Mouse (Mus musculus): ENCODE data around the gene Foxk2.

Foxk2 gene

DNA sequence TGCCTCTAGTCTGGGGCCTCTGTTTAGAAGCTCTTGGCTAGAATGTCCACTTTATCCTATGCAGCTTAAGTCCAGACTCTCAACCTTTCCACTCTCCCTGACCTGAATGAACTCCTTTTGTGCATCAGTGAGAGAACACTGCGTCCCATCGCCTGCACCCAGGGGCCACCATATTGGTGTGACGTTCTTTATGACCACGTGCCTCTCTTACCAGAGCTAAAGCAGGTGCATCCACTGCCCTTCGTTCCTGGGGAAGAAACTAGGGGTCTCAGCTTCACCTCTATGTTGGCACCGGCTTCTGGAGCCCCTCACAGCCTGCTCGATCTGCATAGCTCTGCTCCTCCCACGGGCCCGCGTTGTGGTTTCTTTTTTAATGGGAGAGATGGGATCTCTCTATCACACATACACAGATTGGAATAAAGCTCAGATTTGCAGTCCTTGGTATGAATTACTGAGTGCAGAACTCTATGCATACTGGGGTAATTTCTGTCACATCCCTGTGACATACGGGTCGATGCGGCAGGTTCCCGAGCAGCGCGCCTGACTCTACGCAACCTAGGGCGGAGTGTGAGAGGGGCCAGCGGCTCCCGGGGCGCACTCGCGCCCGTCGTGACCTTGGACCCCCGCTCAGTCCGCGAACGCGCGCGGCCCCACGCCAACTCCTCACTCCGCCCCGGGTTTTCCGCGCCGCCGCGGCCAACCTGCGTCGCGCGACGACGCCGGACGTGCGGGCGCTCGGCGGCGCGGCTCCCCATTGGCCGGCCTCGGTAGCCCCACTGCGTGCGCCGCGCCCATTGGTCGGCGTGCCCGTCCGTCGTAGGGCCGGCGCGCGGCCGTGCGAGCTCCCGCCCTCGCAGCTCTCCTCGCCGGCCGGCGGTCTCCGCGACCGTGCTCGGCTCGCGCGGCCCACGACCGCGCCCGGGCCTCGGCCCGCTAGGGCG lies at the start of gene Foxk2:
Foxk2 (plus strand) TSS at position 831 of the 941 bp plus-strand sequence.
- peak; percentile 86 for DNase-seq (ENCODE audit: low spot score)

DNA sequence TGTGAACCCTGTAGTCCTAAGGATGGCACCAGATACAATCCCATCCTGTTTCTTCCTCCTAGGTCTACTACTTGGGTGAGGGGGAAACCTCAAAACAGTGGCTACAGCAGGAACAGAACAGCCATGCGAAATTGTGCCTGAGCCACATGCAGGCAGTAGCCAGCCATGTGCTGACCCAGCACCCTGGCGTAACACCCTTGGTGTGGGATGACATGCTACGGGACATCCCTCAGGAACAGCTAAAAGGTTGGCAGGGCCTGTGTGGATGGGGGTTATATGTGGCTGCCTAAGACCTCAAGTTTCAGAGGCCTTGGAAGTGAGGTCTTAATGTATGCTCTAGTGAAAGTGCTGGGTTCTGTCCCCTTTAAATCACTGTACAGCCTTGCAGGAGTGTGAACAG lies 43.0 kb upstream of the Foxk2 start:
- DNase-seq (ENCODE audit: low spot score) = no peak

DNA sequence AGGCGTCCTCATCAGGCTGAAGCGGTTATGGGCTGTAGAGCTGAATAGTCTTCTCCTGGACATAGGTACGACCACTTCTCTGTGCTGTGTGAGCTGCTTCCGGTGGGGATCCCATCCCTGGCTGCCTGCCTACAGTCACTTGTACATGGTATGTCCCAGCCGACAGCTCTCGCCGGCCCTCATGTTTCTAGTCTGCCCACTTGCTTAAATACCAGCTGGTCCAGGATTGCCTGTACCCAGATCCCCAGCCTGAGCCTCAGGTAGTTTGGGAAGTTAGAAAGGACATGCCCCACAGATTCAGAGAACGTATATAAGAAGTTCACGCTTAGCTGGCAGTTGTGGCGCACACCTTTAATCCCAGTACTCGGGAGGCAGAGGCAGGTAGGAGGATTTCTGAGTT lies 40.0 kb upstream of the Foxk2 start:
- DNase-seq (ENCODE audit: low spot score) = no peak

- no peak for DNase-seq (ENCODE audit: low spot score)
Observed at GRCm38 (mm10) chr11:121220771-121221170, 39.0 kb upstream of the Foxk2 start.

GRCm38 (mm10) chr11:121221321-121222010 lies 38.3 kb upstream of the Foxk2 start:
- DNase-seq (ENCODE audit: low spot score) = no peak

GRCm38 (mm10) chr11:121228129-121229017 lies 31.4 kb upstream of the Foxk2 start:
- DNase-seq (ENCODE audit: low spot score) = no peak

DNA sequence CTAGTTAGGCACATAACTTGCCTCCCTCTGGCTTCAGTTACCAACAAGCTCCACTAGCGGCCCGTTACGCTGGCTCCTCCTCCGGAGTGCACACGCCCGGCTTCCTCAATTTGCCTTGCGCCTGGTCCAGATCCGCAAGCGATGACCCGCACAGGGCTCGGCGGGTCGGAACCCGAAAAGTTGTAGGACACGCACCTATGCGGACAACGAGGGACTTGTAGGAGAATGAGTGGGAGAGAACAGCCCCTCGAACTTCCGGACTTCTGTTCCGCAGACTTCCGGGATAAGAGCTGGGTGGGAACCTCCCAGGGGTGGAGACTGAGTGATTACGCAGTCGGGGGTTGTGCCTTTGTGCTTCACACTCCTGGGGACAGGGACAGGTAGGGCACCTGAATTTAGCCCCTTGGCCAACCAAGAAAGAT lies 30.8 kb upstream of the Foxk2 start, which contains the start of gene Cybc1:
Cybc1 (minus strand) TSS at position 305 of the 422 bp plus-strand sequence.
- peak; percentile 77 for DNase-seq (ENCODE audit: low spot score)

GRCm38 (mm10) chr11:121231191-121231590 lies 28.6 kb upstream of the Foxk2 start:
- no peak for DNase-seq (ENCODE audit: low spot score)

GRCm38 (mm10) chr11:121231628-121232291 lies 28.0 kb upstream of the Foxk2 start:
- DNase-seq (ENCODE audit: low spot score) = no peak

DNA sequence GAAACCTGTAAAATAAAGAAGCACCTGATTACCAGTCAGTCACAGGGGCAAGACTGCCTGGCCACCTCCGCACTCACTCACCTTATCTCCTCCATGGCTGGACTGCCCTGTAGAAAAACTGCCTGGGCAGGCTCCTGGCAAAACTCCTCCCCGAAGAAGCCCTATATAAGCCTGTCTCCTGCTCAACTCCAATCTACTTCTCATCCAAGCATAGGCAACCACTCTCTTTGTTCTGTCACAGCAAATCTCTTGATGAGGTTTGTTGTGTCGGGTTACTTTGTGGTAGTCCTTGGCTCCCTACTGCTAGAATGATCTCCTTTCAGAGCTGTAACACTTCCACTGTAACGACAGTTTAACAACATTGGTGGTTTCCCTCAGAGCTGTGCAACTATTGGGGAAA lies 27.1 kb upstream of the Foxk2 start:
- no peak for DNase-seq (ENCODE audit: low spot score)

DNA sequence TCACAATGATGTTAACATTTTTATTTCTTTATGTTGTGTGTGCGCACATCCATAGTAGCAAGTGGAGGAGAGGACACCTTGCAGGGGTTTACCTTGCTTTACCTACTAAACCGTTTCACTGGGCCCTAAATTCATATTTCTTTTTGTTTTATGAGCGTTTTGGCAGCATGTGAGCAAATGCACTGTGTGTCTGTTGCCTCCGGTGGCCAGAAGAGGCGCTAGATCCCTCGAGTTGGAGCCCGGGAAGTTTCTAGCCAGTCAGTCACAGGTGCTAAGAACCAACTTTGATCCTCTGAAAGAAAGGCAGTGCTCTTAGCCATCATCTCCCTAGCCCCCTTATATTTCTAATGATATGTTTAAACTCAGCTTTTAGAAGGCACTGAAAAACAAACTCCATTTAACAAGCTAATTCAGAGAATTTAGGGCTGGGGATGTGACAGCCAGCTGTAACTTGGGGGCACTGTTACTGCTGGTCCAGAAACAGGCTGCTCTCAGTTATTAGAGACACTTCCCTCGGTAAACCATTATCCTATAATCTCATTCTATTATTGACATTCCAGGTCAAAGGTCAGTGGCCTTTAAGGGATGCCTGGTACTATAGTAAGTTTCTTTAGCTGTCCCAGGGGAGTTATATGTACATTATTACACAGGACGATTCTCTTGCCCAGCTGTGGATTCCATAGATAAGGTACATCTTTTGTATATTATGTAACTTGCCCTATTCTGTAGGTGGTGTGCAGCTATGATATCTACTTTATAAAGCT lies 24.1 kb upstream of the Foxk2 start:
- DNase-seq (ENCODE audit: low spot score) = peak; percentile 52

DNA sequence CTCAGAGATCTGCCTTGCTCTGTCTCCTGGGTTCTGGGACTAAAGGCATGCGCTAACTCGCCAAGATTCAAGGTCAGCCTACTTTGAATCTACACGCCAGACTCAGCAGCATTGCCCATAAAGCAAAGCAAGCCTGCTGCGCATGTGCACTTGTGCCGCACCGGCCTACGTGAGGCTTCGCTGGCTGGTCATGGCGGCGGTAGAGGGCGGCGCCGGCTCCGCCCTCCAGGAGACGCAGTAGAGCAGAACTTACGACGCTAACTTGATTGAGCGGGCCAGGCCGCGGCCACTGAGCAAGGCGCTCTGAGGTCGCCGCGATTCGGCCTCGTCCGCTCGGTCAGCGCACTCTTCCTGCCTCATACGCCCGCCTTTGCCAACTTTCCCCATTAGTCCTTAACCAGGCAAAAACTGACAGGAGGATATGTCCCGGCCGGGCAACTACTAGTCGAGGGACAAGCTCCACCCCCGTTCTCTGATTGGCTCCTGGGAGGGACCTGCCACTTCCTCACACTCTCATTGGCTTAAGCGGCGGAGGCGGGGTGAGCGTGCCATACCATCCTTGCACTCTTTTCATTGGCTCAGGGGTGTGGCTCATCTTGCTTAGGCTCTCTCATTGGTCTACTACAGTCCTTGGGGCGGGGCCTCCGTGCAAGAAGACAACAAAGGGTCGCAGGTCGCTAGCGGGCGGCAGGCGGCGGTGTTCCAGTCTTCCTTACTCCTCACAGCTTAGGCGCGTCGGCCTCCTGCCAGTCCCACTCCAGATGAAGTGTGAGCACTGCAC lies 23.0 kb upstream of the Foxk2 start, which contains the start of gene Narf:
Narf (plus strand) TSS at position 690 of the 781 bp plus-strand sequence.
- DNase-seq (ENCODE audit: low spot score) = peak; percentile 100

DNA sequence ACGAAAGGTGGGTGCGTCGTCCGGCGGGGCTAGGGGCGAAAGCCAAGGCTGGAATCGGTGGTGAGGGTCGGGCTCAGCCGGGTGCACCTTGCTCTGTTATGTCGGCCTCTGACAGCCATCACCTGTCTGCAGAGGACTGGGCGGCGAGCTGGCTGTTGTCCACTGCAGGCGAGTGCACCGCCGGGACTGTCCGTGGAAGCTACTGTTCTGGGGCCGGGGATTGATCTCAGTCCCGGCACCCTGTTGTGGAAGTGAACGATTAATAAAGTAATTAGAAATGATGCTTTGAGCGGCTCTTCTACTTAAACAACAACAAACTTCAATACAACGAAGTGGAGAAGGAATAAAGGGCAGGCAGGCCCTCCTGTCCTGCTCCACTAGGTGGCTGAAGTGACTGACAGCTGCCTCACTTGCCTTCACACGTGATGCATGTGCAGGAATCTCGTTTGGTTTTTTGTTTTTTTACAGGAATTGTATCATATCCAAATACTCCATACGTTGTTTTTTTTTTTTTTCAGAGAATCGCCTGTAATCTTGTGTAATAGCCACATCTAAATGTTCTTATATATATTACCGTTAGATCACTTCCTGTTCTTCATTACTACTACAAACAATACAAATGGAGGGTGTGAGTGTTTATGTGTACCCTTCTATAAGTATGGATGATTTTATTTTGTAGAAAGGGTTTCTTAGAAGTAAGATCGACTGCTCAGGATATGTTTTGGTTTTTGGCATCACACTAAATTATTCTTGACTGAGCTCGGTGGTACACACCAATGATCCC lies 22.3 kb upstream of the Foxk2 start:
- peak; percentile 66 for DNase-seq (ENCODE audit: low spot score)

DNA sequence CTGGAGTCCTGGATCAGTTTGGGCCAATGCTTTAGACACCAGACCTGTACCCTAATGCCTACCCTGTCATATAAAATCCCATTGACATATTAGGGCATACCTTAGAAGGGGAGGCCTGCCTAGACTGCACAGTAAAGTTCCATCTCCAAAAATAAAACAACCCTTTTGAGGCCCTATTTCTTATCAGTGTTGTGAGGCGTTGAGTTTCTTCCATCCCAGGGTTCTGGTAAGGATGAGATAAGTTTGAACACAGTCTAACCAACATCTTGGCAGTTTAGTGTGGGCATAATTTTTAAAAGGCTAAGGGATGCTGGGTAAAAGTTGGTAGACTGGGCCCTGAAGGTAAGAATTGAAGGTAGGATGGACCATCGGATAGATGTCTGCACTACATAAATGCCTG lies 20.1 kb upstream of the Foxk2 start:
- no peak for DNase-seq (ENCODE audit: low spot score)

- DNase-seq (ENCODE audit: low spot score) = no peak
Observed at GRCm38 (mm10) chr11:121250196-121250595, 9.6 kb upstream of the Foxk2 start.

DNA sequence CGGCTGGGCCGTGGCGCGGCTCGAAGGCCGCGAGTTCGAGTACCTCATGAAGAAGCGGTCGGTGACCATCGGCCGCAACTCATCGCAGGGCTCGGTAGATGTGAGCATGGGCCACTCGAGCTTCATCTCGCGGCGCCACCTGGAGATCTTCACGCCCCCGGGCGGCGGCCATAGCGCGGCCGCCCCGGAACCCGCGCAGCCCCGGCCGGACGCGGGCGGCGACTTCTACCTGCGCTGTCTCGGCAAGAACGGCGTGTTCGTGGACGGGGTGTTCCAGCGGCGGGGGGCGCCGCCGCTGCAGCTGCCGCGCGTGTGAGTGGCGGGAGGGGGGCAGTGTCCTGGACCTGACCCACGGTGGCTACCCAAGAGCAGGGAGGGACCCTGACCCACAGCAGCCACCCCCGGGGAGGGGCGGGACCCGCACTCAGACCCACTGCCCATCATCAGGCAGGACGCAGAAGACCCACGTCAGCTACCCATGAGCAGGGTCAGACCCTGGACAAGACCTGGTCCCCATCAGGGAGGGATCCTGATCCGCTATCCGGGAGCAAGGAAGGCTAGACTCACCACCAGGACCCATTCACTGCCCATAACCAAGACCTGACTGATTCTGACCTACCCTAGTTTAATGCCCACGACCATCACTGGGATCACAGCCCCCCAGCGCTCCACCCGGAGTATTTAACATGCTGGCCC lies 569 bp downstream of the Foxk2 start:
- no peak for DNase-seq (ENCODE audit: low spot score)

DNA sequence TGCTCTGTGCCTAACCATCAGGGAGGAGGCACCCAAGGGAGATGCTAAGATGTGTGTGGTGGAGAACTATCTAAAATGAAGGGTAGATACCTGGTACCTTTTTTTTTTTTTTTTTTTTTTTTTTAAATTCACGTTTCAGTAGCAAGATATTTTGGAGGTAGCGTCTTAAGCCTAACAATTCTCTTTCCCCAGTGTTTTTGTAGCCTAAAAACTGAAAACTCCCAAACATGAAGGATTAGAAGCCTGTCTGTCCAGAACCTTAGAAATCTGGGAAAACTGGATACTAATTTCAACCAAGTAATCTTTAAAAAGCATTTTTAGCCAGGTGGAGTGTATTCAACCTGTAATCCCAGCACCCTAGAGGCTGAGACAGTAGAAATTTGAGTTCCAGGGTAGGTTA lies 1.3 kb downstream of the Foxk2 start:
- no peak for DNase-seq (ENCODE audit: low spot score)

DNA sequence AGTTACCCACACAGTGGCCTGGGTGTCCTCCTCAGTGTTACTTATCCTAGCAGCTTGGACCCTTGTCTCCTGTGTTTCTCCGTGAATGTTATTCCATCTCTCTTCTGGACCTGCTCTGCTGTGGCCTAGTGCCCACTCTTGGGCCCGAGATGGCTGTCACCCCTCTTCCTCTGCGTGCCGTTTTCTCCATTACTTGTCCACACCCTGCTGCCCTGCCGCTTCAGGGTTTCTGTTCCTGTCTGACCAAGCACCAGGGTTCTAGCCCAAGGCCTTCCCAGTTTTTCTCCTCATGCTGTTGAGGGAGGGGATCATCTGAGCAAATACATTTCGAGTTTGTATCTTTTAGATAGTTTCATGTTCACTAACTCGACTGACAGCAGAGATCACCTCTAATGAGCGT lies 17.7 kb downstream of the Foxk2 start:
- DNase-seq (ENCODE audit: low spot score) = no peak
